Mouse (Mus musculus) MEL (cell line): ENCODE results near the gene Macrod2. TPM values are rescaled to one million over a fixed set of nuclear protein-coding genes. Genes with fewer than 3 reads are reported as not detected.

Experiments used
- DNase-seq: peaks from one replicate; pipeline ENCODE4 v3.0.0; 2011; ENCODE audit warnings: low read depth, low spot score
- H3K27ac ChIP-seq: 2 replicates; pipeline ENCODE4 v1.5.1; 2012; ENCODE audit warnings: low read depth, mild to moderate bottlenecking, control low read depth, low read length, moderate library complexity; ENCODE audit not compliant: control insufficient read depth
- H3K27me3 ChIP-seq, 2 experiments: fragments of 150-350 bp in 1 of 2; sonication (generic) in 1 of 2; 2 replicates each; pipeline ENCODE4 v1.6.1; 2012; ENCODE audit warnings: low read length in 2 of 2, mild to moderate bottlenecking in 2 of 2, improper control_type of control experiment in 1 of 2, moderate library complexity in 1 of 2; ENCODE audit not compliant: insufficient read depth in 2 of 2, control insufficient read depth in 1 of 2
- H3K36me3 ChIP-seq, 2 experiments: 2 replicates each; pipeline ENCODE4 v1.6.1; 2012 to 2014; ENCODE audit warnings: low read length in 2 of 2, improper control_type of control experiment in 1 of 2, inconsistent platforms in 1 of 2, mild to moderate bottlenecking in 1 of 2; ENCODE audit not compliant: insufficient read depth in 2 of 2, control insufficient read depth in 1 of 2
- H3K4me1 ChIP-seq, 2 experiments: fragments of 150-350 bp in 1 of 2; sonication (generic) in 1 of 2; 2 replicates each; pipeline ENCODE4 v1.6.1; 2012; ENCODE audit warnings: low read length in 2 of 2, improper control_type of control experiment in 1 of 2, mild to moderate bottlenecking in 1 of 2; ENCODE audit not compliant: insufficient read depth in 2 of 2, control insufficient read depth in 1 of 2
- H3K4me3 ChIP-seq, 2 experiments: fragments of 150-350 bp in 1 of 2; sonication (generic) in 1 of 2; 2 replicates each; pipeline ENCODE4 v1.5.1; 2012; ENCODE audit warnings: low read depth in 2 of 2, low read length in 2 of 2, mild to moderate bottlenecking in 2 of 2, moderate library complexity in 2 of 2, control low read depth in 1 of 2, improper control_type of control experiment in 1 of 2; ENCODE audit not compliant: control insufficient read depth in 1 of 2, insufficient read depth in 1 of 2
- H3K79me2 ChIP-seq: 2 replicates; pipeline ENCODE4 v1.6.1; 2012; ENCODE audit warnings: mild to moderate bottlenecking, low read length, moderate library complexity; ENCODE audit not compliant: control insufficient read depth, poor library complexity, insufficient read depth
- H3K9ac ChIP-seq: 2 replicates; pipeline ENCODE4 v1.6.1; 2012; ENCODE audit warnings: low read depth, mild to moderate bottlenecking, control low read depth, low read length, moderate library complexity; ENCODE audit not compliant: control insufficient read depth, poor library complexity, severe bottlenecking
- H3K9me3 ChIP-seq: fragments of 150-350 bp; sonication (generic); replicated peaks from 2 replicates; pipeline ENCODE4 v1.6.1; 2012; ENCODE audit warnings: mild to moderate bottlenecking, low read length, improper control_type of control experiment, moderate library complexity; ENCODE audit not compliant: insufficient read depth
- BHLHE40 ChIP-seq: IDR thresholded peaks from 2 replicates; pipeline ENCODE4 v1.6.1; 2012; ENCODE audit warnings: low read depth, mild to moderate bottlenecking, inconsistent platforms, low read length, improper control_type of control experiment, borderline replicate concordance
- CHD1 ChIP-seq: IDR thresholded peaks from 2 replicates; pipeline ENCODE4 v1.6.1; 2012; ENCODE audit warnings: low read depth, mild to moderate bottlenecking, inconsistent platforms, low read length, improper control_type of control experiment
- CTCF ChIP-seq, 3 experiments: IDR thresholded peaks in 2 of 3; conservative IDR thresholded peaks in 1 of 3; 2 replicates each; pipeline ENCODE4 v1.5.1; 2011 to 2012; ENCODE audit warnings: low read length in 3 of 3, low read depth in 2 of 3, mild to moderate bottlenecking in 2 of 3, improper control_type of control experiment in 1 of 3, inconsistent platforms in 1 of 3, mixed read lengths in 1 of 3, moderate library complexity in 1 of 3; ENCODE audit not compliant: control insufficient read depth in 1 of 3, insufficient read depth in 1 of 3, poor library complexity in 1 of 3, severe bottlenecking in 1 of 3
- EP300 ChIP-seq, 2 experiments: IDR thresholded peaks; 2 replicates each; pipeline ENCODE4 v1.6.1; 2011; ENCODE audit warnings: improper control_type of control experiment in 2 of 2, low read length in 2 of 2, low read depth in 1 of 2, mild to moderate bottlenecking in 1 of 2
- ETS1 ChIP-seq: IDR thresholded peaks from 2 replicates; pipeline ENCODE4 v1.6.1; 2012; ENCODE audit warnings: low read depth, mild to moderate bottlenecking, inconsistent platforms, low read length, improper control_type of control experiment, moderate library complexity
- HCFC1 ChIP-seq: IDR thresholded peaks from 2 replicates; pipeline ENCODE4 v1.6.1; 2012; ENCODE audit warnings: low read depth, mild to moderate bottlenecking, inconsistent platforms, low read length, improper control_type of control experiment, moderate library complexity
- KAT2A ChIP-seq: conservative IDR thresholded peaks from 2 replicates; pipeline ENCODE4 v1.6.1; 2012; ENCODE audit warnings: low read depth, low read length, improper control_type of control experiment, inconsistent platforms
- MXI1 ChIP-seq: IDR thresholded peaks from 2 replicates; pipeline ENCODE4 v1.6.1; 2011; ENCODE audit warnings: mild to moderate bottlenecking, low read depth, low read length, improper control_type of control experiment
- MYB ChIP-seq: IDR thresholded peaks from 2 replicates; pipeline ENCODE4 v1.6.1; 2011; ENCODE audit warnings: mild to moderate bottlenecking, low read depth, low read length, improper control_type of control experiment
- MYC ChIP-seq: IDR thresholded peaks from 2 replicates; pipeline ENCODE4 v1.6.1; 2011; ENCODE audit warnings: low read depth, mild to moderate bottlenecking, low read length, improper control_type of control experiment, moderate library complexity
- POLR2A ChIP-seq, 2 experiments: IDR thresholded peaks; 2 replicates each; pipeline ENCODE4 v1.6.1; 2011 to 2012; ENCODE audit warnings: low read length in 2 of 2, mild to moderate bottlenecking in 2 of 2, control low read depth in 1 of 2, improper control_type of control experiment in 1 of 2, low read depth in 1 of 2, moderate library complexity in 1 of 2; ENCODE audit not compliant: control insufficient read depth in 1 of 2, insufficient read depth in 1 of 2, poor library complexity in 1 of 2
- POLR2AphosphoS2 ChIP-seq: IDR thresholded peaks from 2 replicates; pipeline ENCODE4 v1.6.1; 2011; ENCODE audit warnings: low read length, improper control_type of control experiment
- RAD21 ChIP-seq: IDR thresholded peaks from 2 replicates; pipeline ENCODE4 v1.6.1; 2011; ENCODE audit warnings: mild to moderate bottlenecking, low read depth, low read length, improper control_type of control experiment
- RCOR1 ChIP-seq: IDR thresholded peaks from 2 replicates; pipeline ENCODE4 v1.6.1; 2012; ENCODE audit warnings: low read depth, mild to moderate bottlenecking, inconsistent platforms, low read length, improper control_type of control experiment
- SIN3A ChIP-seq: IDR thresholded peaks from 2 replicates; pipeline ENCODE4 v1.6.1; 2012; ENCODE audit warnings: low read length, improper control_type of control experiment, inconsistent platforms
- TCF12 ChIP-seq: IDR thresholded peaks from 2 replicates; pipeline ENCODE4 v1.6.1; 2014; ENCODE audit warnings: low read depth, mild to moderate bottlenecking, inconsistent platforms, low read length, improper control_type of control experiment, moderate library complexity
- USF1 ChIP-seq: IDR thresholded peaks from 2 replicates; pipeline ENCODE4 v1.6.1; 2014; ENCODE audit warnings: low read depth, mild to moderate bottlenecking, inconsistent platforms, low read length, improper control_type of control experiment, moderate library complexity
- USF2 ChIP-seq, 2 experiments: IDR thresholded peaks; 2 replicates each; pipeline ENCODE4 v1.6.1; 2011 to 2012; ENCODE audit warnings: improper control_type of control experiment in 2 of 2, low read length in 2 of 2, borderline replicate concordance in 1 of 2, inconsistent platforms in 1 of 2, low read depth in 1 of 2, mild to moderate bottlenecking in 1 of 2; ENCODE audit not compliant: insufficient read depth in 1 of 2
- ZC3H11A ChIP-seq: IDR thresholded peaks from 2 replicates; pipeline ENCODE4 v1.6.1; 2012; ENCODE audit warnings: low read depth, mild to moderate bottlenecking, inconsistent platforms, low read length, improper control_type of control experiment
- ZKSCAN1 ChIP-seq: IDR thresholded peaks from 2 replicates; pipeline ENCODE4 v1.6.1; 2012; ENCODE audit warnings: low read depth, mild to moderate bottlenecking, inconsistent platforms, low read length, improper control_type of control experiment, moderate library complexity
- ZMIZ1 ChIP-seq: IDR thresholded peaks from 2 replicates; pipeline ENCODE4 v1.6.1; 2012; ENCODE audit warnings: low read depth, mild to moderate bottlenecking, inconsistent platforms, low read length, improper control_type of control experiment, moderate library complexity
- polyA plus RNA-seq, 2 experiments: library from polyadenylated mRNA; stranded (reverse) in 1 of 2; unstranded in 1 of 2; fragments of >175 nt in 1 of 2; fragments of >200 nt in 1 of 2; gene quantifications; 2 replicates each; pipeline versions ENCODE4 v1.2.1 to v1.2.4; 2012; ENCODE audit warnings: low replicate concordance in 2 of 2, low read depth in 1 of 2; ENCODE audit not compliant: insufficient read length in 2 of 2, insufficient read depth in 1 of 2, missing spikeins in 1 of 2
- total RNA-seq: library from RNA; depleted of rRNA; stranded (reverse); fragments of 300-350 nt; gene quantifications from 2 replicates; pipeline ENCODE4 v1.2.3, GENCODE M21; 2012

Macrod2 gene
- total and polyA plus RNA-seq, 3 experiments, result not detected

GRCm38 (mm10) chr2:140911463-140911862, 516.4 kb downstream of the Macrod2 start:
- Histone ChIP-seq H3K27me3 (no peaks in the 10 kb centered on the region), H3K9ac (no peak overlapping the region), H3K4me3 (no peak overlapping the region), H3K4me1 (no peaks in the 10 kb centered on the region), H3K79me2 (no peaks in the 10 kb centered on the region), H3K36me3 (no peaks in the 10 kb centered on the region), H3K27ac (no peak overlapping the region), H3K9me3 (no peaks in the 10 kb centered on the region)
- DNase-seq, result no peak
- TF ChIP-seq TCF12, result no peak
- TF ChIP-seq USF1, result no peak
- no peak for TF ChIP-seq POLR2A (IDR thresholded peaks at IDR 0.05; ENCODE audit: control insufficient read depth in 1 of 2, insufficient read depth in 1 of 2, low read depth in 1 of 2, low read length in 2 of 2, poor library complexity in 1 of 2)
- TF ChIP-seq SIN3A, result no peak
- no peak for TF ChIP-seq MXI1
- TF ChIP-seq ZC3H11A, result no peak
- no peak for TF ChIP-seq RCOR1
- no peak for TF ChIP-seq POLR2AphosphoS2

- Histone ChIP-seq H3K79me2 (no peaks in the 10 kb centered on the region), H3K9ac (no peak overlapping the region), H3K36me3 (no peaks in the 10 kb centered on the region), H3K4me3 (no peak overlapping the region), H3K9me3 (no peaks in the 10 kb centered on the region), H3K4me1 (no peaks in the 10 kb centered on the region), H3K27me3 (no peaks in the 10 kb centered on the region), H3K27ac (no peak overlapping the region)
- TF ChIP-seq HCFC1, result no peak
- no peak for TF ChIP-seq KAT2A
- no peak for TF ChIP-seq ETS1
- TF ChIP-seq ZKSCAN1, result no peak
- no peak for TF ChIP-seq EP300 (IDR thresholded peaks at IDR 0.05; ENCODE audit: low read depth in 1 of 2, low read length in 2 of 2)
- no peak for TF ChIP-seq MXI1
- no peak for TF ChIP-seq MYC
- no peak for TF ChIP-seq CTCF (IDR thresholded peaks at IDR 0.05 in 2 of 3, conservative IDR thresholded peaks at IDR 0.05 in 1 of 3; ENCODE audit: control insufficient read depth in 1 of 3, insufficient read depth in 1 of 3, low read depth in 2 of 3, low read length in 3 of 3, poor library complexity in 1 of 3, severe bottlenecking in 1 of 3)
- no peak for TF ChIP-seq CHD1
- no peak for TF ChIP-seq ZMIZ1
- TF ChIP-seq RAD21, result no peak
- no peak for TF ChIP-seq TCF12
- TF ChIP-seq USF2 (IDR thresholded peaks at IDR 0.05; ENCODE audit: borderline replicate concordance in 1 of 2, insufficient read depth in 1 of 2, low read depth in 1 of 2, low read length in 2 of 2), result no peak
- TF ChIP-seq MYB, result no peak
- TF ChIP-seq BHLHE40, result no peak
- no peak for DNase-seq
These were observed 517.1 kb downstream of the Macrod2 start for GRCm38 (mm10) chr2:140912179-140912578.
